ENCODE assay signal across 8 mouse cellular contexts in the genomic region with DNA sequence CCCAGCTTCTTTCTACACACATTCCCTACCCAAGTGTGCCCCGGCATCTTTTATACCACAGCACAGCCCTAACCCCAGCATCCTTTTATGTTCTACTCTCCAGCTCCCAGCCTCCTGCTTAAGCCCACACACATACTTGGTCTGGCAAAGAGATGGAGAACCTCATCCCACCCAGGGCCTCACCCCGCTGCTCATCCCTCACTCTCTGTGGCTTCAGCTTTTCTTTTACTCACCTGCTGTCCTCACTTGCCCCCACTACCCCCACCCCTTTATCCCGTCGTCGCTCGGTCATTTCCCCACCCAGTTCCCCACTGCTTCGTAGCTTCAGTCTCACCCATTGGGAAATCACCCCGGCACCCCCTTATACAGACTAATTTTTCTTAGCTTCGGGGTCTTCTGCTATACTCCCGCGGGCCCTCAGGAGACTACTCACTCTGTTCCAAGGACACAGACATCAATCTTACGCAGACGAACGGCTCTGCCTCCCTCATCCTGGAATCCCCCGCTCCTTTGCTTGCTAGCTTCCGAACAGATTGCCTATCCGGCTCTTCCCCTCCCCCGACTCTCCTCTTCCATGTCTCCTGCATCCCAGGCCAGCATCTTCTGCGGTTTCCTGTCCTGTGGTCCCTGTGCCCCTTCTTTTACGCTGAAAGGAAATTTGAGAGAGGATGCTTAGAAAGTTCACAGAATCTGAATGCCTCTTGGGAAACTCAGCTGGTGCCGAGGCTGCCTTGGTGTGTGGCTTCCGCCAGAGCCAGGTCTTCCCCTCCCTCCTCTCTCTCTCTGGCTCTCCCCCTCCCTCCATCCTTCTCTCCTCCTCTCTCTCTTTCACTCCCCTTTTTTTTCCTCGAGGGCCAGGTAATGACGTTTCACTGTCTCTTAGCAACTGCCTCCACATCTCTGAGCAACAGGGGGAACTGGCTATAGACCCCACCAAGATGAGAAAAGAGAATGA. TPM values are rescaled to one million over a fixed set of nuclear protein-coding genes. Genes with fewer than 3 reads are reported as not detected.
DNase-seq lines count a peak whose midpoint lies in the region; ATAC-seq lines count a peak whose summit lies in the region.
"Had no signal": no experiment of that assay in that cellular context is flagged by ENCODE, and none has a peak within 500 bp of the region (broad histone marks: within the 10 kb centered on the region; RNA-seq: fewer than 3 reads in every experiment).

No protein-coding gene starts in this region.

- H3K4me2 ChIP-seq in midbrain, embryonic 14.5 days (ENCODE audit: low read length) = peak overlapping the region; percentile 70

- H3K4me3 ChIP-seq in midbrain, embryonic 14.5 days (replicated peaks; ENCODE audit: low read depth, low read length) = peak overlapping the region; percentile 47

- H3K36me3 ChIP-seq in midbrain, embryonic 14.5 days (ENCODE audit: control insufficient read depth, insufficient read depth, low read length) = no peaks in the 10 kb centered on the region

- ATAC-seq in midbrain, embryonic 14.5 days (ENCODE audit: low FRiP score, low TSS enrichment) = peak; percentile 77

- no peaks in the 10 kb centered on the region for H3K9me3 ChIP-seq in midbrain, embryonic 14.5 days (ENCODE audit: control insufficient read depth, low read length)

- H3K9ac ChIP-seq in midbrain, embryonic 14.5 days (replicated peaks; ENCODE audit: low read length) = peak overlapping the region; percentile 65

- H3K27me3 ChIP-seq in midbrain, embryonic 14.5 days (ENCODE audit: control insufficient read depth, insufficient read depth, low read length) = no peaks in the 10 kb centered on the region

- under 1% methylated on average over 24 of the region's 24 CpGs for WGBS in midbrain, embryonic 14.5 days

- DNase-seq in Muller cell, postnatal 12 days (ENCODE audit: inconsistent ontology term) = peak; percentile 11
- peak; percentile 76 for DNase-seq in brain, adult 2 months (ENCODE audit: low read depth, low spot score)
- peak; percentile 29 to 34 for DNase-seq in frontal cortex, postnatal 25 days (ENCODE audit: low spot score in 2 of 2)
- DNase-seq in layer of hippocampus, adult 18-20 months (ENCODE audit: low spot score in 2 of 2) = peak; percentile 48 to 71
- DNase-seq in midbrain, embryonic 14.5 days = peak; percentile 74
- no peak for DNase-seq in c-Kit-positive CD71-positive TER-119-positive erythroid progenitor cells, embryonic 14.5 days (ENCODE audit: low spot score)
- DNase-seq in thymus, postnatal 36 days = no peak

- H3K4me1 ChIP-seq in midbrain, embryonic 14.5 days (ENCODE audit: control insufficient read depth, insufficient read depth, low read length) = 0 out of 2 replicates have a peak, but pooled peaks cover 10% of the 10 kb centered on the region

- H3K27ac ChIP-seq in midbrain, embryonic 14.5 days (replicated peaks; ENCODE audit: low read depth, low read length) = peak overlapping the region; percentile 71

RNA-seq across cellular contexts. Expression of gene Lrrc55, which starts 1.3 kb away (rescaled TPM):
- 10 to 100 TPM; 10.2 to 12.3 TPM for total RNA-seq in layer of hippocampus, adult 18-20 months (2021)
- 9.6 and 13.8 TPM in 2 replicates for polyA plus RNA-seq in midbrain, embryonic 14.5 days (2014; fragmentation: Nextera tagmentation; extraction: Ambion mirVana)
- total RNA-seq: liver, adult 2 months had no signal
- polyA plus RNA-seq: liver, adult 2 months had no signal

Comparison
In these comparisons a context has a peak if more than half of its experiments do, and no peak if none do; other contexts are left out.
1. DNase-seq: peak in Muller cell, postnatal 12 days (single experiment), brain, adult 2 months (single experiment), frontal cortex, postnatal 25 days (2 of 2), layer of hippocampus, adult 18-20 months (2 of 2) and midbrain, embryonic 14.5 days (single experiment); none in c-Kit-positive CD71-positive TER-119-positive erythroid progenitor cells, embryonic 14.5 days (single experiment) and thymus, postnatal 36 days (0 of 2).